Comparison of ENCODE assay signal across 8 mouse cellular contexts in genomic region chr13:23429771-23430380, GRCm38 (mm10). TPM values are rescaled to one million over a fixed set of nuclear protein-coding genes. Genes with fewer than 3 reads are reported as not detected.
DNase-seq lines count a peak whose midpoint lies in the region; ATAC-seq and TF ChIP-seq lines count a peak whose summit lies in the region.
"Had no signal": no experiment of that assay in that cellular context is flagged by ENCODE, and none has a peak within 500 bp of the region (broad histone marks: within the 10 kb centered on the region; RNA-seq: fewer than 3 reads in every experiment).

No protein-coding gene starts in this region.

- H3ac ChIP-seq in C2C12 (ENCODE audit: control insufficient read depth, insufficient read length, low read depth): peak overlapping the region; percentile 60

- no peaks in the 10 kb centered on the region for H3K79me3 ChIP-seq in C2C12 (ENCODE audit: low read depth)

- peak; percentile 27 for DNase-seq in 3T3-L1 (ENCODE audit: low read depth, low spot score)
- DNase-seq in forebrain, postnatal 0 days: no peak
- no peak for DNase-seq in thymus, postnatal 25 days
- DNase-seq in gastrocnemius, postnatal 25 days: no peak

- WGBS in forebrain, postnatal 0 days: 34% methylated on average over 10 of the region's 10 CpGs
- 30% methylated on average over 10 of the region's 10 CpGs for WGBS in liver, embryonic 15.5 days (ENCODE audit: insufficient replicate concordance)

- no peak for ATAC-seq in forebrain, postnatal 0 days
- no peak for ATAC-seq in liver, embryonic 15.5 days (ENCODE audit: insufficient read depth)
- no peak for ATAC-seq in activated CD4-positive, CD25-positive, alpha-beta regulatory T cell, adult 4 months

- peak overlapping the region; percentile 60 for H3K9ac ChIP-seq in forebrain, postnatal 0 days
- peak overlapping the region; percentile 65; the same call in 1 of the 2 replicates for H3K9ac ChIP-seq in liver, embryonic 15.5 days

- peak overlapping the region; percentile 60 for H3K4me2 ChIP-seq in forebrain, postnatal 0 days (ENCODE audit: low read depth)
- peak overlapping the region; percentile 83 for H3K4me2 ChIP-seq in liver, embryonic 15.5 days

- H3K4me1 ChIP-seq in forebrain, postnatal 0 days (ENCODE audit: insufficient read depth): no peaks in the 10 kb centered on the region
- H3K4me1 ChIP-seq in liver, embryonic 15.5 days (replicated peaks): peaks cover 62% of the 10 kb centered on the region

- TF ChIP-seq CTCF in C2C12 (IDR thresholded peaks at IDR 0.05; ENCODE audit: control insufficient read depth, insufficient read depth, insufficient read length): no peak
- no peak for TF ChIP-seq CTCF in forebrain, postnatal 0 days (IDR thresholded peaks at IDR 0.05; ENCODE audit: low read depth)

- peak overlapping the region; percentile 89; the same call in 1 of the 2 replicates for H3K27ac ChIP-seq in forebrain, postnatal 0 days (ENCODE audit: low read depth, low read length)
- no peak overlapping the region for H3K27ac ChIP-seq in liver, embryonic 15.5 days (replicated peaks)

- no peaks in the 10 kb centered on the region for H3K27me3 ChIP-seq in C2C12 (ENCODE audit: control insufficient read depth, insufficient read depth, insufficient read length)
- H3K27me3 ChIP-seq in forebrain, postnatal 0 days (ENCODE audit: insufficient read depth, low read length): no peaks in the 10 kb centered on the region
- no peaks in the 10 kb centered on the region for H3K27me3 ChIP-seq in liver, embryonic 15.5 days

- no peaks in the 10 kb centered on the region for H3K9me3 ChIP-seq in forebrain, postnatal 0 days (ENCODE audit: low read length)
- H3K9me3 ChIP-seq in liver, embryonic 15.5 days (replicated peaks): no peaks in the 10 kb centered on the region

- H3K4me3 ChIP-seq in C2C12 (ENCODE audit: insufficient read depth, poor library complexity, severe bottlenecking): peak overlapping the region; percentile 43
- peak overlapping the region; percentile 71 for H3K4me3 ChIP-seq in forebrain, postnatal 0 days (ENCODE audit: low read depth, low read length)
- H3K4me3 ChIP-seq in liver, embryonic 15.5 days (replicated peaks): peak overlapping the region; percentile 65

- H3K36me3 ChIP-seq in C2C12 (ENCODE audit: control insufficient read depth, insufficient read depth): no peaks in the 10 kb centered on the region
- no peaks in the 10 kb centered on the region for H3K36me3 ChIP-seq in forebrain, postnatal 0 days (ENCODE audit: insufficient read depth)
- no peaks in the 10 kb centered on the region for H3K36me3 ChIP-seq in liver, embryonic 15.5 days (replicated peaks)

- no peaks in the 10 kb centered on the region for H3K79me2 ChIP-seq in C2C12 (ENCODE audit: control insufficient read depth, insufficient read depth)

TF ChIP-seq in C2C12, 6 proteins besides CTCF, POLR2A, EP300 and RAD21:
- TF ChIP-seq MYOG (IDR thresholded peaks at IDR 0.05; ENCODE audit: control insufficient read depth, extremely low read depth, insufficient read length): no peak
- TF ChIP-seq CEBPB (IDR thresholded peaks at IDR 0.05; ENCODE audit: low read depth): no peak
- TF ChIP-seq MYOD1 (IDR thresholded peaks at IDR 0.05; ENCODE audit: control insufficient read depth, insufficient read length, low read depth): no peak
- TF ChIP-seq MAX (IDR thresholded peaks at IDR 0.05): no peak
- TF ChIP-seq FOSL1 (IDR thresholded peaks at IDR 0.05; ENCODE audit: insufficient read depth, low read length, poor library complexity, severe bottlenecking): no peak
- no peak for TF ChIP-seq USF1 (IDR thresholded peaks at IDR 0.05; ENCODE audit: low read depth)

RNA-seq across cellular contexts. Expression of gene Abt1, which starts 6.2 kb away (rescaled TPM):
- 11.2 TPM for polyA plus RNA-seq in C2C12 (2012; fragmentation: generic; extraction: Trizol)
- total RNA-seq in forebrain, postnatal 0 days (2014; rRNA removed): 6.5 and 8.2 TPM in 2 replicates
- polyA plus RNA-seq in forebrain, postnatal 0 days (2015; fragmentation: Nextera tagmentation; extraction: Ambion mirVana): 7.7 and 8.2 TPM in 2 replicates
- polyA plus RNA-seq in liver, embryonic 15.5 days (2015; fragmentation: Nextera tagmentation; extraction: Ambion mirVana): 5.1 and 5.2 TPM in 2 replicates
- polyA plus RNA-seq in activated CD4-positive, CD25-positive, alpha-beta regulatory T cell, adult 4 months (2017; shearing (Covaris generic)): 10 to 100 TPM; 10.4 to 11.1 TPM
- 1 to 10 TPM; 2.9 to 3.7 TPM for total RNA-seq in gastrocnemius, postnatal 25 days (2021)

RNA-seq across cellular contexts. Expression of gene Btn1a1, which starts 35.8 kb away (rescaled TPM):
- polyA plus RNA-seq in C2C12 (2012; fragmentation: generic; extraction: Trizol): not detected
- total RNA-seq in forebrain, postnatal 0 days (2014; rRNA removed): 0.08 and 0.33 TPM in 2 replicates
- 0.12 TPM in 1 of 2 replicates, not detected in the other for polyA plus RNA-seq in forebrain, postnatal 0 days (2015; fragmentation: Nextera tagmentation; extraction: Ambion mirVana)
- polyA plus RNA-seq in liver, embryonic 15.5 days (2015; fragmentation: Nextera tagmentation; extraction: Ambion mirVana): 1.6 and 2.1 TPM in 2 replicates
- not detected for polyA plus RNA-seq in activated CD4-positive, CD25-positive, alpha-beta regulatory T cell, adult 4 months (2017; shearing (Covaris generic))
- total RNA-seq in gastrocnemius, postnatal 25 days (2021): not detected
- total RNA-seq: neutrophil, adult 5-6 weeks had no signal

RNA-seq across cellular contexts. Expression of gene Btn2a2, which starts 58.8 kb away (rescaled TPM):
- 0.07 TPM for polyA plus RNA-seq in C2C12 (2012; fragmentation: generic; extraction: Trizol)
- total RNA-seq in forebrain, postnatal 0 days (2014; rRNA removed): not detected in 2 replicates
- polyA plus RNA-seq in forebrain, postnatal 0 days (2015; fragmentation: Nextera tagmentation; extraction: Ambion mirVana): 0.10 TPM in 1 of 2 replicates, not detected in the other
- polyA plus RNA-seq in liver, embryonic 15.5 days (2015; fragmentation: Nextera tagmentation; extraction: Ambion mirVana): not detected in 2 replicates
- not detected for polyA plus RNA-seq in activated CD4-positive, CD25-positive, alpha-beta regulatory T cell, adult 4 months (2017; shearing (Covaris generic))
- total RNA-seq in gastrocnemius, postnatal 25 days (2021): not detected
